Mouse (Mus musculus): ENCODE measurements around the gene Jhy.

The Jhy gene

GRCm38 (mm10) chr9:40963586-40964417, at the start of gene Jhy:
TSS of gene Jhy (minus strand) at chr9:40964118.
- in situ Hi-C loops (cut with MboI, MseI): no loop called here

- in situ Hi-C loops (cut with MboI, MseI): no loop called here
Observed at GRCm38 (mm10) chr9:41012456-41012855, 48.5 kb upstream of the Jhy start.

DNA sequence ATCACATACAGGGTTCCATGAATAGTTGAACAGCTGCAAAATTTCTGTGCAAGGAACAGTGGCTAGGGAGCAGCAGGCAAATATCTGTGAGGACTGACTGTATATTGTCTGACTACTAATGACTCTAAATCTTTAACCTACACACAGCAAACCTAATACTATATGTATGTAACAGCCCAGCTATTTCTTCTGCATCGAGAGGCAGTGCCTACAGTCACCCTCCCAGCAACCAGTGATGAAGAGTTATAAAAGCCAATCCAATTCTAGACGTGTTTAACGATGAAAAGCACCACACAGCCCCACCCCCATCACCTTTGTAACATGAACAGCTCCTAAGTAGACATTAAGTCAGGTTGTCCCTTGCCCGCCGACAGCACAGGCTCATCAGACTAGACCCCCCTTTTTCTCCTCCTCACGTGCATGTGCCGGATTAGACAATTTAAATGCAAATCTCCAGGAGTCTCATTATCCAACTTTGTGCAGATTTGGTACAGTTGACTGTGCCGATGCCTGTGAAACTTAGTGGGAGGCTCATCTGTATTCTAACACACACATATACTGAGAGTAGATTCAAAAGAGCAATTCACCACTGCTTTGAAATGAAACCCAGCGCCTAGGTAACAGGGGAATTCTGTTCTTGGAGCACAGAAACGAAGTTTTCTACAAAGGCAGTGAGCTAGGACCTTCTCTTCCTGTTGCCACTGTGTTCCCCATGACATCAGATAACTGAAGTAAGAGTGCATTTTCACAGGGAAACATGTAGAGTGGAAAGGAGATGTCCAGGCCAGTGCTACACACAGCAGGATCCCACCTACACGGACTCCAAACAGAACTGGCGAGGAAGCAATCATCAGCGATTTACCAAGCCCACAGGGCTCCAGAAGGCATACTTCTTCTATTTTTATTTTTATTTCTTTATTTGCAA, 47.9 kb upstream of the Jhy start:
- in situ Hi-C loops (cut with MboI, MseI): no loop called here

- in situ Hi-C loops (cut with MboI, MseI): no loop called here
Observed at GRCm38 (mm10) chr9:41007785-41008184, 43.9 kb upstream of the Jhy start.

DNA sequence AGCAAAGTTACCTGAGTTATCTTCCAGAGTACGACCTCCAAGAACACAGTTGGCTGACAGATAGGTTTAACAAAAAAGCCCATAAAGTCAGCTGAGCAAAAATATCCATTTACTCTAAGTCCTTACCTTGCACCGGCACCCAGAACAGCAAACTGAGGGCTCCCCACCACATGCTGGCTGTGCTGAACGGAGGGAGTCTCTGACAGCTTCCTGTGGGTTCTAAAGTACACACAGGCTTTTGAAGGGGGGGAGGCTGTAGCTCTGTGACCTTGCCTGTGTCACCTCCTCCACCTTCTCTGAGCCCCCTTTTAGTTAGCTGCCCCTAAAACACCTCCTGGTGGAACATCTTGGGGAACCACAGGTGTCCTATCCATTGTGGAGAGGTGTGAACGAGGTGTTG, 40.5 kb upstream of the Jhy start, which contains the start of gene Crtam:
Crtam (minus strand) TSS at position 214 of the 400 bp plus-strand sequence.
- in situ Hi-C loops (cut with MboI, MseI): no loop called here

- in situ Hi-C loops (cut with MboI, MseI): no loop called here
Observed at GRCm38 (mm10) chr9:40997116-40997779, 33.3 kb upstream of the Jhy start.

DNA sequence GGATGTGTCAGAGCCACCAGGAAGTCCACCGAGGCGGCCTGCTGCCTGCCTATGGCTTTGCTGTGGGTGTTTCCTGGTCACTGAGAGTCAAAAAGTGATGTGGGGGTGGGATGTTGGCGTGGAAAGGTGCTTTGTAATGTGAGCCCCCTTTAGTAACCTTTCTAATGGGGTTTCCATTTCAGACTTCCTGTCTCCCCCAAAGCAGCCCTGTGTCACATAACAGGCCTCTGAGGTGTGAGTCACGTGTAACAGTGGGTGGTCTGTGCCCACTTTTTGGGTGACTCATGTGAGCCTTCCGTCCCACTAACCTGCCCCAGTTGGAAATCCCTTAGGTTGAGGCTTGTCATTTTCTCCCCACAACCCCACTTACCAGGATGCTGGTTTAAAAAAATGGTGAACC, 30.2 kb upstream of the Jhy start:
- in situ Hi-C loops (cut with MboI, MseI): loop anchor here (5.0 kb wide), 1 partner anchor 193 kb away; no protein-coding TSS in a partner anchor

- in situ Hi-C loops (cut with MboI, MseI): loop anchor here (5.0 kb wide), 1 partner anchor 196 kb away; no protein-coding TSS in a partner anchor
Observed at GRCm38 (mm10) chr9:40991511-40991910, 27.6 kb upstream of the Jhy start.

GRCm38 (mm10) chr9:40989940-40990588, 26.1 kb upstream of the Jhy start:
- in situ Hi-C loops (cut with MboI, MseI): loop anchor here (5.0 kb wide), 1 partner anchor 197 kb away; no protein-coding TSS in a partner anchor

- in situ Hi-C loops (cut with MboI, MseI): loop anchor here (5.0 kb wide), 1 partner anchor 43 kb away; no protein-coding TSS in a partner anchor
Observed at GRCm38 (mm10) chr9:40984313-40984712, 20.4 kb upstream of the Jhy start.

DNA sequence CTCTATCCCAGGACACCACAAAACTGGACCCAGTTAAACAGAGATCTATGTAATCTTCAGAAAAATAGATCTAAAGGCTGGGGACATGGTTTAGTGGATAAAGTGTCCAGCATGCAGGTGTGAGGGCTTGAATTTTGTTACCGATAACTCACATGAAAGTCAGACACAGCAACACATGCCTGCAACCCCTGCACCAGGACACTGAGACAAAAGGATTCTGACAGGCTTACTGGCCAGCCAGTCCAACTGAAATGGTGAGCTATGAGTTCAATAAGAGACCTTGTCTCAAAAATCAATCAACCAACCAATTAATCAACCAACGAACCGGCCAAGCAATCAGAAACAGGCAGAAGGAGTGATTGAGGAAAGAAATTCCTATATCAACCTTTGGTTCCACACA, 19.8 kb upstream of the Jhy start:
- in situ Hi-C loops (cut with MboI, MseI): loop anchor here (5.0 kb wide), 1 partner anchor 44 kb away; no protein-coding TSS in a partner anchor

DNA sequence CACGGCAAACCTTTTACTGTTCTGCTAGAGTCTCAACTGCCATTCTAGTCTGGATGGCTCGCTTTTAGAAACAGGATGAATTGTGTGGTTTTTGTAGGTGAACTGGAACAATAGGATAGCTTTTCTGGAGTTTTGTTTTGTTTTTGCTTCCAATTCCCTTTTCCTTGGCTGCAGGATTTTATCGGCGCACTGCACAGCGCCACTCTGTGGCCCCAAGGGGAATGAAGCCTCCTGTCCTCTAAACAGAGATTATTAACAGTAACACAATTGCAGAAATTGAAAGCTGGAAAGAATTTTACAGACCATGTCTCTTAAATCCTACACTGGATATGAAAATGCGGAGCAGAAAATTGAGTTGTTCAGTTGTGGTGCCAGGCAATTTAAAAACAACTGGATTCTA, 18.6 kb upstream of the Jhy start:
- in situ Hi-C loops (cut with MboI, MseI): loop anchor here (5.0 kb wide), 1 partner anchor 45 kb away; no protein-coding TSS in a partner anchor

- in situ Hi-C loops (cut with MboI, MseI): no loop called here
Observed at GRCm38 (mm10) chr9:40974042-40974801, 10.3 kb upstream of the Jhy start.

DNA sequence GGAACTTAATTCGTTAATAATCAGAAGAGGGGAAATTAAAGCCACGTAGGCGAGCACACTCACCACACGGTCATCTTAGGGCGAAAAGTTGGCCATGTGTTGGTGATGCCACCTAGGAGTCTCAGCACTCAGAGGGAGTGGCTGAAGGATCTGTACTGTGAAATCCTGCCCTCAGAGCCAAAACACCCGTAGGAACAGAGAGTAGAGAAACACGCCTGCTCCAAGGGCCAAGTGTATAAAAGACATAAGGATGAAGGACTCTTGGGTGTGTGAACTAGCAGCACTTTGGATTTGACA, 448 bp upstream of the Jhy start:
- in situ Hi-C loops (cut with MboI, MseI): no loop called here

DNA sequence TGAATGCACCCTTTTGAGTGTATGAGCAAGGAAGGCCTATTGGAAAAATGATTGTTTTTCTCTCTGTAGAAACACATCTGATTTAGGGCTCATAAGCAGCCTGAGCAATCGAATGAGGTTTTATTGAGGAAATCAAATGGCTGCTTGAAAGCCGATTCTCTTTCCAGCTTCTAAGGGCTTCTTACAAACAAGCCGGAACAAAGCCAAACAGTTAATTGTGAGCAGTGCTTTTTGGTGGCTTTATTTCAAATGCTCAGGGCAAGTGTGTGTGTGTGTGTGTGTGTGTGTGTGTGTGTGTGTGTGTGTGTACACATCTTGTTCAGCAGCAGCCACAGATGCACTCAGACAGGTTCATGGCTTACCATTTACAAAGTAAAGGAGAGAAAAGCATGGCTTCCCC, 2.5 kb downstream of the Jhy start:
- in situ Hi-C loops (cut with MboI, MseI): no loop called here

- in situ Hi-C loops (cut with MboI, MseI): loop anchor here (25.0 kb wide), 1 partner anchor 112 kb away; no protein-coding TSS in a partner anchor
Observed at GRCm38 (mm10) chr9:40949039-40949615, 14.8 kb downstream of the Jhy start.

DNA sequence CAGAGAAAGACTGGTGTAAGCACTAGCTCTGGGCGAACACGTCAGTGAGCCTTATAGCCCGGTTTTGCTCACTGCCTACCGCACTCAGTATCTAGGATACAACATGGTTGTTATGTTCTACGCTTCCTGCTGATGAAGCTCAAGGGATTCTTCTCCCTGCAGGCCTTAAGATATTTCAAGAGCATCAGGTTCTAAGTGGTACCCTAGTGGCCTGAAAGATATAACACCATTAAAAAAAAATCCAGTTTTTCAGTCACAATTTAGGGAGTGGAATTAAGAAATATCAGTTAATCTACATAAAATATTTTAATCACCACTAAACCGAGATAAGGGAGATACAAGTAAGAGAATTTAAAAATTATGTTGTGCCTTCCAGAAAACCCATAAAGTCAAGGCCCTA, 15.4 kb downstream of the Jhy start:
- in situ Hi-C loops (cut with MboI, MseI): loop anchor here (25.0 kb wide), 1 partner anchor 111 kb away; no protein-coding TSS in a partner anchor

GRCm38 (mm10) chr9:40947131-40947530, 16.8 kb downstream of the Jhy start:
- in situ Hi-C loops (cut with MboI, MseI): loop anchor here (25.0 kb wide), 1 partner anchor 110 kb away; no protein-coding TSS in a partner anchor

- in situ Hi-C loops (cut with MboI, MseI): loop anchor here (5.0 to 25.0 kb wide), 2 partner anchors 90 to 100 kb away; no protein-coding TSS in a partner anchor
Observed at GRCm38 (mm10) chr9:40937425-40937824, 26.5 kb downstream of the Jhy start.

GRCm38 (mm10) chr9:40933323-40933722, 30.6 kb downstream of the Jhy start:
- in situ Hi-C loops (cut with MboI, MseI): loop anchor here (25.0 kb wide), 1 partner anchor 96 kb away; no protein-coding TSS in a partner anchor
